Mouse (Mus musculus) cerebellum, adult 11-12 months (tissue): ENCODE data around the gene Ltbp1.
"Not testable (repeated sequence)": the region's sequence is repeated elsewhere in the genome, so short reads cannot be mapped to it uniquely, and the experiment has no call there.

Experiments
- DNase-seq: peaks from one replicate; pipeline ENCODE4 v3.0.0; 2022

Gene Ltbp1

DNA sequence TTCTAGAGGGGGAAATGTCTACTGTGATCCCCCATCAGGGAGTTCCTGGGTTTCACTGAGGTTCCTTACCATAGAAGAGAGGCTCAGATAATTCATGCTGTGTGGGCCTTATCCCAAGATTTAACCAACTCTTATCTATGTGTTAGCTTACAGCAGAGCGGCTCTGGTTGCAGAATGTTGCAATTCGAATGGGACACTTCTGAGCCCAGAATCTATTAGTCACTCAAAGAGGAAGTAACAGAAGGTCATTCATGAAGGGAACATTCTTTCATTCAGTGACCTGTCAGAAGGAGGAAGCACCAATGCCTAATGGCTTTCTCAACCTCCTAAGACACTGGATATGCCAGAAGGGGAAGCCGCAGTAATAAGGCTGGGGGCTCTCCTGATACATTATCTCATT lies 114.1 kb downstream of the Ltbp1 start:
- no peak for DNase-seq

- no peak for DNase-seq
These were observed 114.7 kb downstream of the Ltbp1 start for GRCm38 (mm10) chr17:75120071-75120470.

DNA sequence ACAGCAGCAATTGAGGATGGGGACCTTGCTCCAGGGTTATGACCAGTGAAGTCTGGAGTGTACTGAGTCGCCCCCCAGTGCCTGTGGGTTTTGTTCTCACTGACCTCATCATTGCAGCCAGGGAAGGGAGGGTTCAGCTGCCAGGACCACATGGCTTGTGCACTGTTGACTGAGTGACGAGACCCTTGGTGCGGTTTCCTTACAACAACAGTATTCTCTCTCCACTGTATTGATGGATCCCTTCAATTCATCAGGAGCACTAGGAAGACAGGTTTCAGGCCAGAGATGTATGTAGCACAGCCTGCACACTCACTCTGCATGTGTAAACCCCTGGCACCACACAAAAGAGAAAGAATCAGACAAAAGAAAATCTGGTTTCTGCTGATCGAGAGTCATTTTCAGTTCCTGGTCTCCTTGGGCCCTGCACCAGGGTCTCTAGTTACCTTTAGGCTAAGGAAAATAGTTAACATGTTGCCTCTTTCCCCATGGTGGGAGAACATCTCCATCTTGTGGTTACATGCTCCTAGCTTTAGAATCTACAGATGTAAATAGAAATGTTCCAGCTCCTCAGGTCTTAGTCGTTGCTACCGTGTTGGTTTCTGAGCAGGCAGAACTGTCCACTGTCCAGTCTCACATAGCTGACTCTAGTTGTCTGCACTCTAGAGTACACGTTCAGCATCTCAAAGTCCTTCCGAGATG lies 117.4 kb downstream of the Ltbp1 start:
- DNase-seq: no peak

DNA sequence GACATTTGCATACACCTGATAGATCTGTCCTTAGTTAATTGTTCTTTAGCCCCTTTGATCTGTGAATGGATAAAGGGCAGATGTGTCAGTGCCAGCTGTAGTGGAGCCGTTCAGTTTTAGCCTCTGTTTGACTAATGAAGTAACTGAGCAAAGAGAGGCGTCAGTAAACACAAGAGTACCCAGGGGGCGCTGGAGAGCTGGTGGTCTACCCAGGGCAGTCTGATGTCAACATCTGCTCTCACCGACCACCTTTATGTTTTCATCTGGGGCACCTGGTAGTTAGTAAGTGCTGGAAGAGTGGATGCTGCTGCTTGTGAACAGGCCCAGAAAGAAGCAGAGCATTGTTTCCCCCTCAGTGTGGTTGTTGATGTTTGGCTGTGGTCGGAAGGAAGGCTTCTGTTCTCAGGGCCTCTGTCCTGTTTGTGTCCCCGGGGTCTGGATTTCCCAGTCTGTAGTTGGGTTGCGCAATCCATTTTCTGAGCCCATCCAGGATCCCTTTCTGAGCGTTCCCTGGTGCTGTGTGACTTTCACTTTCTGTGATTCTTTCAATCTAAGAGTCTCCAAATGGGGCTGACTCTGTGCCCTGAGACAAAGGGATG lies 123.1 kb downstream of the Ltbp1 start:
- no peak for DNase-seq

GRCm38 (mm10) chr17:75133983-75134382 lies 128.6 kb downstream of the Ltbp1 start:
- no peak for DNase-seq

- no peak for DNase-seq
These were observed 134.4 kb downstream of the Ltbp1 start for GRCm38 (mm10) chr17:75139731-75140130.

GRCm38 (mm10) chr17:75142845-75143244 lies 137.5 kb downstream of the Ltbp1 start:
- not testable (repeated sequence) for DNase-seq

- DNase-seq: no peak
These were observed 138.6 kb downstream of the Ltbp1 start for GRCm38 (mm10) chr17:75143927-75144326.

DNA sequence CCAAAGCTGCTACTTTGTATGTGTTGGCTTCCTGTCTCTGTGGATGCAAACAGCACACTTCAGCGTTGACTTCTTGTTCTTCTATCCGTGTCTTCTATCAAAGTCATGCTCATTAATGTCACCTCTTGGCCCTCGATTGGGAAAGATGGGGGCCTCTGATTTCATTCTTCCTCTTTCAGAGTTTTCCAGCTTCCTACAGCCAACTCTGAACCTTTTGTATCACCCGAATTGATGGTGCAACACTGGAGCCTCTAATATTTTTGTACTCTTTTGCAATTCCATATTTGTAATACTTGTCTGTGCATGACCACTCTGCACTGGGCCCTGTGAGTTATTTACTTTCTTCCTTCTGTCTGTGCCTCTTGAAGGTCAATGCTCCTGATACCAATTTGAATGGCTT lies 141.8 kb downstream of the Ltbp1 start:
- no peak for DNase-seq

DNA sequence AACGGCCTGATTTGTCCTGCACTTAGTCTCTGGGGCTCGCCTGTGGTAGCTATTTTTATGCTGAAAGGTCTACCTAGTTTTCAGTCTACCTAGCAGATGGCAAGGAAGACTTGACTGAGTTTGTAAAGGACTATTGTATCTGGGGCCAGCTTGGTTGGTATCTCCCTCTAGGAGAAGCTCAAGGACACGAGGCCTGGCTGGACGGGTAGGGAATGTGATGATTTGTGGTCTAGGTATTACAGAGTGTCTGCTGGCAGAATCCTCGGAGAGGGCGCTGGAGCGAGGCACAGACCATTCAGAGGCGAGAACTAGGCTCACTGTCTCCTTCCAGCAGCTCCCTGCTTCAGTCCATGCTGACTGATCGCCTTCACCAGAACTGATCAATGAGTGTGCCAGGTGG lies 146.4 kb downstream of the Ltbp1 start:
- DNase-seq: no peak

- no peak for DNase-seq
These were observed 147.7 kb downstream of the Ltbp1 start for GRCm38 (mm10) chr17:75153088-75153487.

- no peak for DNase-seq
These were observed 153.0 kb downstream of the Ltbp1 start for GRCm38 (mm10) chr17:75158385-75158784.

GRCm38 (mm10) chr17:75159066-75159787 lies 153.9 kb downstream of the Ltbp1 start:
- DNase-seq: no peak

DNA sequence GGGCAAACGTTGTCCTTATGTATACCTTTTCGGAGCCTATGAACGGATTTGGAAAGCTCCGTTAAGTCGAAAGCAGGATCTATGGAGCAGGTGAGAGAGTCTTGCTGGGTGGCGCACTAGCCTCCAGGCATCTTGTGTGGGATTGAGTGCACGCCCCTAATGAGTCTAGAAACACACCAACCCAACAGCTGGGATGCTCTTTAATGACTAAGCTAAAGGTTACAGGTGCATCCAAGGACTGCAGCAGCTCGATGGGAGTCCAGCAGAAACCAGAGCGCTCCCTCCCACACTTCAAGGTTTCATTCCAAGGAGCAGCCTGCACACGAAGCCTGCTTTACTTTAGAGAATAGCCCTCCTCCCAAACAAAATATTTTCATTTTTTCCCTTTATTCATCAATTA lies 155.7 kb downstream of the Ltbp1 start:
- no peak for DNase-seq

- no peak for DNase-seq
These were observed 156.6 kb downstream of the Ltbp1 start for GRCm38 (mm10) chr17:75161931-75162330.

DNA sequence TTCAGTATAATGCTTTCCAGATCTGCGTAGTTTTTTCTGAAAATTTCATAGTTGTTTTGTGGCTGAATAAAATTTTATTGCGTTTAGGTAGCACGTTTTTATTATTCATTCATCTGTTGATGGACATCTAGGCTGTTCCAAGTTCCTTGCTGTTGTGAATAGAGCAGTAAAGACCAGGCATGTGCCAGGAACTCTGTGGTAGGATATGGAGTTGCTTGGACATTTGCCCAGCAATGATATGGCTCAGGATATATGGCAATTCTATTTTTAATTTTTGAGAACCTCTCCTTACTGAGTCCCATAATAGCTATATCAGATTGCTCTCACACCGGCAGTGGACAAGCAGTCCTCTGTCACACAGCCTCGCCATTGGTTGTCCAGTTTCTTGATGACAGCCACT lies 159.2 kb downstream of the Ltbp1 start:
- no peak for DNase-seq

DNA sequence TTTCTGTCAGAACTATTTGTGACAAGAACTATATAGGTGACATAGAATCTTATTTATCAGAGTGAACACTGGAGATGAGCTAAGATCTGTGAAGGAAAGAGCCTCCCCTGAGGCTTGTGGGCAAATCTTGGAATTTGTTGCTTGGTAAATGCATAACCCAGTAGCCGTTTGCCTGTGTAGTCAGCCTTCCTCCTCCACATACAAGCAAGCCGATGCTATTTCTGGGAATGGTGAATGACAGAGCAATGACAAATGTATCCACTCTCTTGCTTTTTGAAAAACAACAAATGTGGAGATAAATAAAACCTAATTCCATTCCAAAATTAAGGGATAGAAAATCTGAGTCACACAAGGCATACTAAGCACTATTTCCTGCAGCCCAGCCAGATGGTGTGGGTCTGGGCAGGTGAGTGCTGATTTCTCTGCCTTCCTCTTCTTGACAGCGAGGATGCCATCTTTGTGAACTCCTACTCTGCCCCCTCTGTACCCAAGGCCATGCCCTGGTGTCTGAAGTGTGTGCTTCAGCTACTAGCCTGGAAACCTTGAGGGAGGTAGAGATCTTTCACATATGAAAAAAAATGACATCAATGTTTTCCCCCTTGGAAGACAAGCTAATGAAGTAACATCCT lies 163.3 kb downstream of the Ltbp1 start:
- DNase-seq: no peak

DNA sequence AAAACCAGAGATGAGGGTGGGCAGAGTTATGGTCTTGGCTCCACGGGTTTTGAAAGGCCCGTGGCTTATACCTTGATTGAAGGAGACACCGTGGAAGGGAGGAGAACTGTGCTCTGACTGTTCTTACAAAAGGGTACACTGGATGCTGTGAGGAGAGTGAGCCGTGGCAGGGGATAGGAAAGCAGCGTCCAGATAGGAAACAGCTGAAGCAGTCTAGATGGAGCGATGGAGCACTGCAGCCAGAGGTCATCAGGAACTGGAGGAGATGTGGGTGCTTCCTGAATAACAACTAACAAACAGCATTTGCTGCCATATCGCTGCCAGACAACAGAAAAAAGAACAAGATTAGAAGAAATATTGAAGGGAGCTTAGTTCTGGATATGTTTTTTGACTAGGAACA lies 166.3 kb downstream of the Ltbp1 start:
- DNase-seq: no peak

DNA sequence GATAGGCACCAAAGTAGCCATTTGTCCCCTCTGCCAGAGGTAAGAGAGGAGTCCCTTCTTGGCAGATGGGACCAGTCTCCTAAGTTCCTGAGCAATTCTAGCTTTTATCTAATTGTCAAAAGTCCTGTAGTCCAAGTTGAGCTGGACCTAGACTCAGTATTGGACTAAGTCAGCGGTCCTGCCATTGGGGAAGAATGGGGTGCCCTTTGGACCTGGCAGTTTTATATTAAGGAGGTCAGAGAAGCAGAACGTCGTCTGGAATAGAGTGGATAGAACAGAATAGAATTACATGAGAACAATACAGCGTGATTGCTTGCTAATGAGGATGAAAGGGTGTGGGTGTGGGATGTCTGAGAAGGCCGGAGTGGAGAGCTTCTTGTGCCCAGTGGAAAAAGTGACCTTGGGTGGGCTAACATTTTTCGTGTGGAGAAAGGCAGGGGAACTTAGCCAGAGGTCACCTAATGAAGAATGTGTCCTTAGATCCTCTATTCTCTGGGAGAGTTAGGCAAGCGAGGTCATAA lies 167.4 kb downstream of the Ltbp1 start:
- DNase-seq: no peak

DNA sequence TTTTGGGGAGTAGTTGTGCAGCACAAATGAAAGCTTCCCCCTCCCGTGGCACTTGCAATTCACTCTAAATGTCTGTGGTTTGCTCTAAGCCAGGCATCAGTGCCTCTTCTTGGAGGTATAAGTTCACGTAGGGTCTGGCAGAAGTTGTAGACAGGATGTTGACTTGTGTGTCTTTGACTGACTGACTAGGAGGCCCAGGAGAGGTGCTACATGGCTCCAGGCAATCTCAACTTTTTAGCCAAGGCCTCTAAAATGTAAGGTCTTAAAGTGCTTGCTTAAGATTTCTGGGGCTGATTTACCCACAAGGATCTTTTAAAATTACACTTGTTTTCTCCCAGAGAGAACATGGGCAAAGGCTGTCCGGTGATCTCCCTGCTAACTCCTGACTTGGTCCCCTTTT lies 169.1 kb downstream of the Ltbp1 start:
- no peak for DNase-seq

GRCm38 (mm10) chr17:75177920-75178867 lies 172.8 kb downstream of the Ltbp1 start:
- DNase-seq: peak; percentile 1

DNA sequence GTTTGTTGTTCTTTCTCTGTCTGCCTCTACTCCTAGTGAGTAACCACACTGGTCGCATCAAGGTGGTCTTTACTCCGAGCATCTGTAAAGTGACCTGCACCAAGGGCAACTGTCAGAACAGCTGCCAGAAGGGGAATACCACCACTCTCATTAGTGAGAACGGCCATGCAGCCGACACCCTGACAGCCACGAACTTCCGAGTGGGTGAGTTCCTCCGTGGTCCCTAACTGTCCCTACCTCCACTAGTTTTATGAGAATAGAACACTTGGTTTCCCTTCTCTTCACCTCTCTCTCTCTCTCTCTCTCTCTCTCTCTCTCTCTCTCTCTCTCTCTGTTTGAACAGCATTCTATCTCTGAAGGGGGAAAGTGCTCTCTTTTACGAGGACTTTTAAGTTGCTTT lies 173.6 kb downstream of the Ltbp1 start:
- no peak for DNase-seq
